In genomic region chr5:108750328-108751210, GRCm38 (mm10) we compare ENCODE assay signal across 32 mouse cellular contexts. TPM values are rescaled to one million over a fixed set of nuclear protein-coding genes. Genes with fewer than 3 reads are reported as not detected.
DNase-seq lines count a peak whose midpoint lies in the region; ATAC-seq and TF ChIP-seq lines count a peak whose summit lies in the region.
"Had no signal": no experiment of that assay in that cellular context is flagged by ENCODE, and none has a peak within 500 bp of the region (broad histone marks: within the 10 kb centered on the region; RNA-seq: fewer than 3 reads in every experiment).

No protein-coding gene starts in this region.

- TF ChIP-seq EP300 in MEL (IDR thresholded peaks at IDR 0.05; ENCODE audit: low read depth in 1 of 2, low read length in 2 of 2) = peak; percentile 90 to 91

- no peak for TF ChIP-seq CTCF in MEL (IDR thresholded peaks at IDR 0.05 in 2 of 3, conservative IDR thresholded peaks at IDR 0.05 in 1 of 3; ENCODE audit: control insufficient read depth in 1 of 3, insufficient read depth in 1 of 3, low read depth in 2 of 3, low read length in 3 of 3, poor library complexity in 1 of 3, severe bottlenecking in 1 of 3)

- 49% methylated on average over 5 of the region's 5 CpGs for WGBS in liver, embryonic 15.5 days (ENCODE audit: insufficient replicate concordance)
- WGBS in hindbrain, embryonic 10.5 days = 79% methylated on average over 5 of the region's 5 CpGs

- ATAC-seq in erythroid progenitor cell, adult 5-6 weeks (replicated peaks; ENCODE audit: low FRiP score, poor library complexity, severe bottlenecking) = peak; percentile 82
- peak; percentile 96 for ATAC-seq in liver, embryonic 15.5 days (ENCODE audit: insufficient read depth)
- ATAC-seq: inflammation-experienced regulatory T-cells, adult 6 months had no signal

- H3K27ac ChIP-seq in MEL (ENCODE audit: control insufficient read depth, low read depth, low read length) = peak overlapping the region; percentile 45; the same call in 1 of the 2 replicates
- peak overlapping the region; percentile 76 for H3K27ac ChIP-seq in liver, embryonic 15.5 days (replicated peaks)
- H3K27ac ChIP-seq in hindbrain, embryonic 10.5 days = no peak overlapping the region
- H3K27ac ChIP-seq: embryonic facial prominence, embryonic 15.5 days; gastrocnemius, adult 2 months; hindbrain, embryonic 13.5 days; layer of hippocampus, adult 2 months; limb, embryonic 12.5 days had no signal

- H3K9me3 ChIP-seq in MEL (replicated peaks; ENCODE audit: insufficient read depth, low read length) = no peaks in the 10 kb centered on the region
- H3K9me3 ChIP-seq in liver, embryonic 15.5 days (replicated peaks) = no peaks in the 10 kb centered on the region
- H3K9me3 ChIP-seq in hindbrain, embryonic 10.5 days = no peaks in the 10 kb centered on the region
- H3K9me3 ChIP-seq: embryonic facial prominence, embryonic 15.5 days; hindbrain, embryonic 13.5 days; limb, embryonic 12.5 days; megakaryocyte, embryonic 14.5 days had no signal

- peaks cover 0 to 5% of the 10 kb centered on the region in 2 experiments; a peak in 2 of 4 replicates for H3K36me3 ChIP-seq in MEL (ENCODE audit: control insufficient read depth in 1 of 2, insufficient read depth in 2 of 2, low read length in 2 of 2)
- no peaks in the 10 kb centered on the region for H3K36me3 ChIP-seq in liver, embryonic 15.5 days (replicated peaks)
- no peaks in the 10 kb centered on the region for H3K36me3 ChIP-seq in hindbrain, embryonic 10.5 days
- H3K36me3 ChIP-seq: embryonic facial prominence, embryonic 15.5 days; hindbrain, embryonic 13.5 days; limb, embryonic 12.5 days had no signal

- H3K27me3 ChIP-seq in MEL (ENCODE audit: control insufficient read depth in 1 of 2, insufficient read depth in 2 of 2, low read length in 2 of 2) = no peaks in the 10 kb centered on the region
- no peaks in the 10 kb centered on the region for H3K27me3 ChIP-seq in liver, embryonic 15.5 days
- H3K27me3 ChIP-seq in hindbrain, embryonic 10.5 days (ENCODE audit: insufficient read depth, poor library complexity, severe bottlenecking) = no peaks in the 10 kb centered on the region
- H3K27me3 ChIP-seq: embryonic facial prominence, embryonic 15.5 days; hindbrain, embryonic 13.5 days; limb, embryonic 12.5 days had no signal

- no peak overlapping the region for H3K4me3 ChIP-seq in MEL (ENCODE audit: control insufficient read depth in 1 of 2, insufficient read depth in 1 of 2, low read depth in 2 of 2, low read length in 2 of 2)
- peak overlapping the region; percentile 27 for H3K4me3 ChIP-seq in liver, embryonic 15.5 days (replicated peaks)
- H3K4me3 ChIP-seq in hindbrain, embryonic 10.5 days = no peak overlapping the region
- H3K4me3 ChIP-seq: embryonic facial prominence, embryonic 15.5 days; gastrocnemius, adult 2 months; hindbrain, embryonic 13.5 days; layer of hippocampus, adult 2 months; limb, embryonic 12.5 days; megakaryocyte, embryonic 14.5 days had no signal

- TF ChIP-seq POLR2A in MEL (IDR thresholded peaks at IDR 0.05; ENCODE audit: control insufficient read depth in 1 of 2, insufficient read depth in 1 of 2, low read depth in 1 of 2, low read length in 2 of 2, poor library complexity in 1 of 2) = no peak

- peaks cover 5 to 13% of the 10 kb centered on the region in 2 experiments for H3K4me1 ChIP-seq in MEL (ENCODE audit: control insufficient read depth in 1 of 2, insufficient read depth in 2 of 2, low read length in 2 of 2)
- H3K4me1 ChIP-seq in liver, embryonic 15.5 days (replicated peaks) = peaks cover 29% of the 10 kb centered on the region
- no peaks in the 10 kb centered on the region for H3K4me1 ChIP-seq in hindbrain, embryonic 10.5 days (replicated peaks)
- H3K4me1 ChIP-seq: embryonic facial prominence, embryonic 15.5 days; hindbrain, embryonic 13.5 days; limb, embryonic 12.5 days; megakaryocyte, embryonic 14.5 days had no signal

- DNase-seq in MEL (ENCODE audit: low read depth, low spot score) = peak; percentile 68
- peak; percentile 39 for DNase-seq in MEL-GATA-1-ER (ENCODE audit: extremely low read depth, low read depth)
- no peak for DNase-seq in hindbrain, embryonic 10.5 days (ENCODE audit: low spot score)
- DNase-seq in frontal cortex, postnatal 36 days (ENCODE audit: low spot score in 2 of 2) = no peak
- DNase-seq in urinary bladder, postnatal 36 days (ENCODE audit: low spot score in 2 of 2) = no peak
- DNase-seq: adrenal gland, postnatal 10 days; cerebellum, adult 9-11 months; gastrocnemius, adult 2 months; kidney, adult 8-10 months; kidney, postnatal 14 days; lung, adult 2 months; lung, postnatal 14 days; midbrain, embryonic 14.5 days; spleen, adult 18-20 months; thymus, postnatal 25 days had no signal

- TF ChIP-seq RAD21 in MEL (IDR thresholded peaks at IDR 0.05; ENCODE audit: low read depth, low read length) = no peak

- no peaks in the 10 kb centered on the region for H3K79me2 ChIP-seq in MEL (ENCODE audit: control insufficient read depth, insufficient read depth, low read length, poor library complexity)

- H3K9ac ChIP-seq in MEL (ENCODE audit: control insufficient read depth, low read depth, low read length, poor library complexity, severe bottlenecking) = no peak overlapping the region
- H3K9ac ChIP-seq in liver, embryonic 15.5 days = no peak overlapping the region
- H3K9ac ChIP-seq: embryonic facial prominence, embryonic 15.5 days; hindbrain, embryonic 13.5 days; limb, embryonic 12.5 days had no signal

- H3K4me2 ChIP-seq in liver, embryonic 15.5 days = peak overlapping the region; percentile 58
- H3K4me2 ChIP-seq: embryonic facial prominence, embryonic 15.5 days; hindbrain, embryonic 13.5 days; limb, embryonic 12.5 days had no signal

TF ChIP-seq in MEL, 35 proteins besides CTCF, POLR2A, EP300 and RAD21 (continues in another document):
- TF ChIP-seq RCOR1 (IDR thresholded peaks at IDR 0.05; ENCODE audit: low read depth, low read length) (peak; percentile 69), USF1 (IDR thresholded peaks at IDR 0.05; ENCODE audit: low read depth, low read length) (no peak), ETS1 (IDR thresholded peaks at IDR 0.05; ENCODE audit: low read depth, low read length) (peak; percentile 67), MEF2A (IDR thresholded peaks at IDR 0.05; ENCODE audit: extremely low read depth, insufficient replicate concordance, low read depth, low read length, poor library complexity, severe bottlenecking) (no peak), JUND (IDR thresholded peaks at IDR 0.05; ENCODE audit: low read depth, low read length) (no peak), MAFK (IDR thresholded peaks at IDR 0.05; ENCODE audit: borderline replicate concordance, low read depth, low read length) (0 out of 2 replicates have a peak, but pooled peaks have one; percentile 9), ELF1 (IDR thresholded peaks at IDR 0.05; ENCODE audit: low read depth, low read length) (no peak), MAZ (IDR thresholded peaks at IDR 0.05; ENCODE audit: low read depth, low read length) (no peak), GATA1 (IDR thresholded peaks at IDR 0.05; ENCODE audit: low read depth, low read length) (peak; percentile 93), POLR2AphosphoS2 (IDR thresholded peaks at IDR 0.05; ENCODE audit: low read length) (no peak), MXI1 (IDR thresholded peaks at IDR 0.05; ENCODE audit: low read depth, low read length) (peak; percentile 21; the same call in 1 of the 2 replicates), MYC (IDR thresholded peaks at IDR 0.05; ENCODE audit: low read depth, low read length) (peak; percentile 39; the same call in 1 of the 2 replicates), TCF12 (IDR thresholded peaks at IDR 0.05; ENCODE audit: low read depth, low read length) (peak; percentile 98), ZC3H11A (IDR thresholded peaks at IDR 0.05; ENCODE audit: low read depth, low read length) (no peak)

RNA-seq across cellular contexts. Expression of gene Rnf212, which starts 24.2 kb away (rescaled TPM):
- 0.58 TPM in 1 of 2 replicates, not detected in the other for total RNA-seq in MEL (2012; rRNA removed)
- polyA plus RNA-seq in MEL (2012; ENCODE audit: insufficient read depth in 1 of 2, insufficient read length in 2 of 2, low read depth in 1 of 2, low replicate concordance in 2 of 2, missing spikeins in 1 of 2) = under 1 TPM in 1 of 2 experiments, not detected in 1; 0.46 TPM
- total RNA-seq in erythroid progenitor cell, adult 5-6 weeks (2015; ENCODE audit: low replicate concordance) = 7.1 and 9.7 TPM in 2 replicates
- total RNA-seq in erythroid progenitor cell, adult 5-6 weeks (2017; ENCODE audit: low replicate concordance) = 13.5 and 16.0 TPM in 2 replicates
- polyA plus RNA-seq in liver, embryonic 15.5 days (2015; fragmentation: Nextera tagmentation; extraction: Ambion mirVana) = 3.4 and 3.5 TPM in 2 replicates
- polyA plus RNA-seq in hindbrain, embryonic 10.5 days (2016; fragmentation: Nextera tagmentation; extraction: Ambion mirVana) = 0.25 TPM in 1 of 2 replicates, not detected in the other
- total RNA-seq: adrenal gland, postnatal 10 days; gastrocnemius, adult 2 months; gastrocnemius, postnatal 4 days; heart, postnatal 25 days; layer of hippocampus, adult 2 months; layer of hippocampus, postnatal 25 days; left cerebral cortex, postnatal 14 days had no signal
- polyA plus RNA-seq: C2C12; embryonic facial prominence, embryonic 15.5 days; heart, embryonic 14.5 days; hindbrain, embryonic 13.5 days; inflammation-experienced regulatory T-cells, adult 6 months; lung, adult 2 months; midbrain, embryonic 14.5 days had no signal

RNA-seq across cellular contexts. Expression of gene Tmed11, which starts 44.6 kb away (rescaled TPM):
- not detected in 2 replicates for total RNA-seq in MEL (2012; rRNA removed)
- not detected for polyA plus RNA-seq in MEL (2012; ENCODE audit: insufficient read depth in 1 of 2, insufficient read length in 2 of 2, low read depth in 1 of 2, low replicate concordance in 2 of 2, missing spikeins in 1 of 2)
- total RNA-seq in erythroid progenitor cell, adult 5-6 weeks (2015; ENCODE audit: low replicate concordance) = not detected in 2 replicates
- not detected in 2 replicates for total RNA-seq in erythroid progenitor cell, adult 5-6 weeks (2017; ENCODE audit: low replicate concordance)
- not detected in 2 replicates for polyA plus RNA-seq in liver, embryonic 15.5 days (2015; fragmentation: Nextera tagmentation; extraction: Ambion mirVana)
- not detected in 2 replicates for polyA plus RNA-seq in hindbrain, embryonic 10.5 days (2016; fragmentation: Nextera tagmentation; extraction: Ambion mirVana)
- total RNA-seq: adrenal gland, postnatal 10 days; common myeloid progenitor, adult 5-6 weeks; gastrocnemius, adult 2 months; gastrocnemius, postnatal 4 days; heart, postnatal 25 days; layer of hippocampus, adult 2 months; layer of hippocampus, postnatal 25 days; left cerebral cortex, postnatal 14 days had no signal
- polyA plus RNA-seq: C2C12; embryonic facial prominence, embryonic 15.5 days; forebrain, embryonic 11.5 days; heart, embryonic 14.5 days; hindbrain, embryonic 13.5 days; inflammation-experienced regulatory T-cells, adult 6 months; limb, embryonic 12.5 days; lung, adult 2 months; midbrain, embryonic 14.5 days; neural tube, embryonic 11.5 days had no signal

RNA-seq across cellular contexts. Expression of gene Vmn2r8, which starts 58.1 kb away (rescaled TPM):
- total RNA-seq in MEL (2012; rRNA removed) = not detected in 2 replicates
- polyA plus RNA-seq in MEL (2012; ENCODE audit: insufficient read depth in 1 of 2, insufficient read length in 2 of 2, low read depth in 1 of 2, low replicate concordance in 2 of 2, missing spikeins in 1 of 2) = not detected
- total RNA-seq in erythroid progenitor cell, adult 5-6 weeks (2015; ENCODE audit: low replicate concordance) = not detected in 2 replicates
- total RNA-seq in erythroid progenitor cell, adult 5-6 weeks (2017; ENCODE audit: low replicate concordance) = not detected in 2 replicates
- not detected in 2 replicates for polyA plus RNA-seq in liver, embryonic 15.5 days (2015; fragmentation: Nextera tagmentation; extraction: Ambion mirVana)
- polyA plus RNA-seq in hindbrain, embryonic 10.5 days (2016; fragmentation: Nextera tagmentation; extraction: Ambion mirVana) = not detected in 2 replicates
- total RNA-seq: adrenal gland, postnatal 10 days; common myeloid progenitor, adult 5-6 weeks; gastrocnemius, adult 2 months; gastrocnemius, postnatal 4 days; heart, postnatal 25 days; layer of hippocampus, adult 2 months; layer of hippocampus, postnatal 25 days; left cerebral cortex, postnatal 14 days had no signal
- polyA plus RNA-seq: C2C12; embryonic facial prominence, embryonic 15.5 days; forebrain, embryonic 11.5 days; heart, embryonic 14.5 days; hindbrain, embryonic 13.5 days; inflammation-experienced regulatory T-cells, adult 6 months; limb, embryonic 12.5 days; lung, adult 2 months; midbrain, embryonic 14.5 days; neural tube, embryonic 11.5 days had no signal

RNA-seq across cellular contexts. Expression of gene Fgfrl1, which starts 58.4 kb away (rescaled TPM):
- 13.1 and 16.0 TPM in 2 replicates for total RNA-seq in MEL (2012; rRNA removed)
- polyA plus RNA-seq in MEL (2012; ENCODE audit: insufficient read depth in 1 of 2, insufficient read length in 2 of 2, low read depth in 1 of 2, low replicate concordance in 2 of 2, missing spikeins in 1 of 2) = 10 to 100 TPM in 1 of 2 experiments, not detected in 1; 27.3 TPM
- total RNA-seq in erythroid progenitor cell, adult 5-6 weeks (2015; ENCODE audit: low replicate concordance) = 22.2 and 28.8 TPM in 2 replicates
- total RNA-seq in erythroid progenitor cell, adult 5-6 weeks (2017; ENCODE audit: low replicate concordance) = 21.5 and 23.2 TPM in 2 replicates
- polyA plus RNA-seq in liver, embryonic 15.5 days (2015; fragmentation: Nextera tagmentation; extraction: Ambion mirVana) = 9.2 and 9.6 TPM in 2 replicates
- 14.7 and 16.3 TPM in 2 replicates for polyA plus RNA-seq in hindbrain, embryonic 10.5 days (2016; fragmentation: Nextera tagmentation; extraction: Ambion mirVana)

Comparison
In these comparisons a context has a peak if more than half of its experiments do, and no peak if none do; other contexts are left out.
1. DNase-seq: peak in MEL (single experiment) and MEL-GATA-1-ER (single experiment); none in hindbrain, embryonic 10.5 days (single experiment), frontal cortex, postnatal 36 days (0 of 2) and urinary bladder, postnatal 36 days (0 of 2).